13 mouse cellular contexts compared by ENCODE assay signal in genomic region chr2:79259326-79259725, GRCm38 (mm10). TPM values are rescaled to one million over a fixed set of nuclear protein-coding genes. Genes with fewer than 3 reads are reported as not detected.
DNase-seq lines count a peak whose midpoint lies in the region; ATAC-seq and TF ChIP-seq lines count a peak whose summit lies in the region.
"Had no signal": no experiment of that assay in that cellular context is flagged by ENCODE, and none has a peak within 500 bp of the region (broad histone marks: within the 10 kb centered on the region; RNA-seq: fewer than 3 reads in every experiment).

No protein-coding gene starts in this region.

- H3K9ac ChIP-seq in lung, embryonic 14.5 days, result no peak overlapping the region
- H3K9ac ChIP-seq in lung, postnatal 0 days (replicated peaks; ENCODE audit: low read depth), result no peak overlapping the region

- no peak overlapping the region for H3K4me3 ChIP-seq in lung, embryonic 14.5 days (ENCODE audit: low read depth, low read length)
- H3K4me3 ChIP-seq in lung, postnatal 0 days (ENCODE audit: low read depth, low read length), result no peak overlapping the region
- no peak overlapping the region for H3K4me3 ChIP-seq in myocyte
- H3K4me3 ChIP-seq in forebrain, embryonic 10.5 days, result no peak overlapping the region
- H3K4me3 ChIP-seq: embryonic facial prominence, embryonic 10.5 days; midbrain, embryonic 10.5 days had no signal

- no peak for TF ChIP-seq POLR2A in myocyte (IDR thresholded peaks at IDR 0.05; ENCODE audit: insufficient read length, low read depth)

- no peak for DNase-seq in lung, embryonic 14.5 days
- no peak for DNase-seq in lung, postnatal 0 days (ENCODE audit: low spot score)
- DNase-seq in induced T-regulatory cell, adult 2 months (ENCODE audit: low read depth), result peak; percentile 32
- peak; percentile 54 to 60 for DNase-seq in thymus, postnatal 36 days
- DNase-seq in adrenal gland, adult 2 months, result no peak
- no peak for DNase-seq in forebrain, embryonic 10.5 days (ENCODE audit: extremely low spot score, low spot score)
- DNase-seq in kidney, adult 8-10 months, result no peak
- DNase-seq: gastrocnemius, postnatal 10 days; layer of hippocampus, postnatal 36 days had no signal

- no peak for TF ChIP-seq CTCF in lung, embryonic 14.5 days (IDR thresholded peaks at IDR 0.05; ENCODE audit: low read depth)
- TF ChIP-seq CTCF in lung, postnatal 0 days (IDR thresholded peaks at IDR 0.05), result no peak

- 0 out of 2 replicates have a peak, but pooled peaks cover 2% of the 10 kb centered on the region for H3K4me1 ChIP-seq in lung, embryonic 14.5 days (ENCODE audit: insufficient read depth)
- no peaks in the 10 kb centered on the region for H3K4me1 ChIP-seq in lung, postnatal 0 days (ENCODE audit: insufficient read depth, low read depth, low read length)
- peaks cover 17% of the 10 kb centered on the region for H3K4me1 ChIP-seq in forebrain, embryonic 10.5 days

- ATAC-seq in lung, embryonic 14.5 days (ENCODE audit: insufficient read depth), result no peak
- no peak for ATAC-seq in lung, postnatal 0 days
- ATAC-seq: hindbrain, postnatal 0 days had no signal

- H3K9me3 ChIP-seq in lung, embryonic 14.5 days (ENCODE audit: low read depth, low read length), result no peaks in the 10 kb centered on the region
- H3K9me3 ChIP-seq in lung, postnatal 0 days (ENCODE audit: low read length), result no peaks in the 10 kb centered on the region
- no peaks in the 10 kb centered on the region for H3K9me3 ChIP-seq in forebrain, embryonic 10.5 days
- H3K9me3 ChIP-seq: embryonic facial prominence, embryonic 10.5 days; midbrain, embryonic 10.5 days had no signal

- H3K4me2 ChIP-seq in lung, embryonic 14.5 days, result no peak overlapping the region
- H3K4me2 ChIP-seq in lung, postnatal 0 days (replicated peaks; ENCODE audit: low read depth, low read length), result no peak overlapping the region
- peak overlapping the region; percentile 15 for H3K4me2 ChIP-seq in myocyte (ENCODE audit: low read depth)

- peak overlapping the region; percentile 33; the same call in 1 of the 2 replicates for H3K27ac ChIP-seq in lung, embryonic 14.5 days (ENCODE audit: low read depth)
- H3K27ac ChIP-seq in lung, postnatal 0 days (ENCODE audit: low read length), result no peak overlapping the region
- H3K27ac ChIP-seq in forebrain, embryonic 10.5 days, result no peak overlapping the region
- H3K27ac ChIP-seq: embryonic facial prominence, embryonic 10.5 days; hindbrain, postnatal 0 days; midbrain, embryonic 10.5 days had no signal

- no peaks in the 10 kb centered on the region for H3K79me2 ChIP-seq in myocyte (ENCODE audit: control insufficient read depth, insufficient read depth)

- TF ChIP-seq EP300 in lung, postnatal 0 days (IDR thresholded peaks at IDR 0.05), result no peak

- H3K36me3 ChIP-seq in lung, embryonic 14.5 days (ENCODE audit: insufficient read depth), result no peaks in the 10 kb centered on the region
- no peaks in the 10 kb centered on the region for H3K36me3 ChIP-seq in lung, postnatal 0 days (ENCODE audit: insufficient read depth, low read length)
- H3K36me3 ChIP-seq in myocyte (ENCODE audit: control insufficient read depth, insufficient read depth), result no peaks in the 10 kb centered on the region
- no peaks in the 10 kb centered on the region for H3K36me3 ChIP-seq in forebrain, embryonic 10.5 days (replicated peaks)
- H3K36me3 ChIP-seq: embryonic facial prominence, embryonic 10.5 days; midbrain, embryonic 10.5 days had no signal

- 64% methylated on average over 4 of the region's 4 CpGs for WGBS in lung, embryonic 14.5 days
- WGBS in lung, postnatal 0 days, result 49% methylated on average over 4 of the region's 4 CpGs
- WGBS in forebrain, embryonic 10.5 days, result 71% methylated on average over 4 of the region's 4 CpGs

- no peaks in the 10 kb centered on the region for H3K27me3 ChIP-seq in lung, embryonic 14.5 days (ENCODE audit: insufficient read depth, low read length)
- no peaks in the 10 kb centered on the region for H3K27me3 ChIP-seq in lung, postnatal 0 days (replicated peaks; ENCODE audit: insufficient read depth, low read length)
- H3K27me3 ChIP-seq in myocyte (ENCODE audit: control insufficient read depth, insufficient read depth, insufficient read length), result no peaks in the 10 kb centered on the region
- peaks cover 21% of the 10 kb centered on the region for H3K27me3 ChIP-seq in forebrain, embryonic 10.5 days (ENCODE audit: poor library complexity, severe bottlenecking)

- no peak overlapping the region for H3ac ChIP-seq in myocyte (ENCODE audit: control insufficient read depth, insufficient read length)

TF ChIP-seq in myocyte, 11 proteins besides CTCF, POLR2A, EP300 and RAD21:
- TF ChIP-seq TCF12 (IDR thresholded peaks at IDR 0.05; ENCODE audit: insufficient read depth, poor library complexity, severe bottlenecking), result no peak
- TF ChIP-seq POLR2AphosphoS2 (IDR thresholded peaks at IDR 0.05; ENCODE audit: insufficient read length, low read depth), result no peak
- no peak for TF ChIP-seq MAX (IDR thresholded peaks at IDR 0.05; ENCODE audit: low read depth)
- TF ChIP-seq SRF (IDR thresholded peaks at IDR 0.05; ENCODE audit: control insufficient read depth, insufficient read length, low read depth), result no peak
- TF ChIP-seq MYOG (IDR thresholded peaks at IDR 0.05; ENCODE audit: control insufficient read depth in 1 of 3, insufficient read depth in 1 of 3, insufficient read length in 2 of 3, low read depth in 2 of 3), result no peak
- TF ChIP-seq REST (IDR thresholded peaks at IDR 0.05; ENCODE audit: insufficient read depth, insufficient read length), result no peak
- TF ChIP-seq CEBPB (IDR thresholded peaks at IDR 0.05; ENCODE audit: insufficient read depth, poor library complexity, severe bottlenecking), result no peak
- no peak for TF ChIP-seq E2F4 (IDR thresholded peaks at IDR 0.05; ENCODE audit: insufficient read depth)
- TF ChIP-seq TCF3 (IDR thresholded peaks at IDR 0.05; ENCODE audit: insufficient read length, low read depth), result no peak
- no peak for TF ChIP-seq MYOD1 (IDR thresholded peaks at IDR 0.05; ENCODE audit: control insufficient read depth in 1 of 3, insufficient read length in 2 of 3, low read depth in 2 of 3)
- no peak for TF ChIP-seq USF1 (IDR thresholded peaks at IDR 0.05; ENCODE audit: low read depth)

RNA-seq across cellular contexts. Expression of gene Itga4, which starts 4.1 kb away (rescaled TPM):
- polyA plus RNA-seq in lung, embryonic 14.5 days (2014; fragmentation: Nextera tagmentation; extraction: Ambion mirVana), result 7.9 and 8.2 TPM in 2 replicates
- polyA plus RNA-seq in lung, postnatal 0 days (2015; fragmentation: Nextera tagmentation; extraction: Ambion mirVana), result 4.5 and 5.6 TPM in 2 replicates
- 2.5 TPM for polyA plus RNA-seq in myocyte (2012; fragmentation: generic; extraction: Trizol)
- total RNA-seq in adrenal gland, adult 2 months (2021), result 1 to 10 TPM; 1.6 to 1.8 TPM
- polyA plus RNA-seq in adrenal gland, adult 2 months (2012; rRNA removed), result 0.28 and 0.43 TPM in 2 replicates
- 6.1 and 6.4 TPM in 2 replicates for polyA plus RNA-seq in forebrain, embryonic 10.5 days (2016; fragmentation: Nextera tagmentation; extraction: Ambion mirVana)

Comparison
In these comparisons a context has a peak if more than half of its experiments do, and no peak if none do; other contexts are left out.
1. DNase-seq: peak in induced T-regulatory cell, adult 2 months (single experiment) and thymus, postnatal 36 days (2 of 2); none in lung, embryonic 14.5 days (single experiment), lung, postnatal 0 days (single experiment), adrenal gland, adult 2 months (single experiment), forebrain, embryonic 10.5 days (single experiment) and kidney, adult 8-10 months (0 of 2).